Mouse (Mus musculus) left cerebral cortex, adult 18-20 months (tissue): ENCODE results near the gene B4galnt4. TPM values are rescaled to one million over a fixed set of nuclear protein-coding genes. Genes with fewer than 3 reads are reported as not detected.
A peak's percentile ranks its signal among the peaks of the same experiment; 100 is the strongest.

ENCODE experiments used
- DNase-seq, 2 experiments: peaks; one replicate each; pipeline ENCODE4 v3.0.0; 2021 to 2022; ENCODE audit warnings: low spot score in 2 of 2, mixed read lengths in 1 of 2
- total RNA-seq, 2 experiments: library from RNA; stranded (reverse); gene quantifications; 2 replicates each; pipeline ENCODE4 v1.2.3; 2021

Gene B4galnt4
- total RNA-seq, 2 experiments from 2014 or later: 85.9 to 86.1 TPM

DNA sequence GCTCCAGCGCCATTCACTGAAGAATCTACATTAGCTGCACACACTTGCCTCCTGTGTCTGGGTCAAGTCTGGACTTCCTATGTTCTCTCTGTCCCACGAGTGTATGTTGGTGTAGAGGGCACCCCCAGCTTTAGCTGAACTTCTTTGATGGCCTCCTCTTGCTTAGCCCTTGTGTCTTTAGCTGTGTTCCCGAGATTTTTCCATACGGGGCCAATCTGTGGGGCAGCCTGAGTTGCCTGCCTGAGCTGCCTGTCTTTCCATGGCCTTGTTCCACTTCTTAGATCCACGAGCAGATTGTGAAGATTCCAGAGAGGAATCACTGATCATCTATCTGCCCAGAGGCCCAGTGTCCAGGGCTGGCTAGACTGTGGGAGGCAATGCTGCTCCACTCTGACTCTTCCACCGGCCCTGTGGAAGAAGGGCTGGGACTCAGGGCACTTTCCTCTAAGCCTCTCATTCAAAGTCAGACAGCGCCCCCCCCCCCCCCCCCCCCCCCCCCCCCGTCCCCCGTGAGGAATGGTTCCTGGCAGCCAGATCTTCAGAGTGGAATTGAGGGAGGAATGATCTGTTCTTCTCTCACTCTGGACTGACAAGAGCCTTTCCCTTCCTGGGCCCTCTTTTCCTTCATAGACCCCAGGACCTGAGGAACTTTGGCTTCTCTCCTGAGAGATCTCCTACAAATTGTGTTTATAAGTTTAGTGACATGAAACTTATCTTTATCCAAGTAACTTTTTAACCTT is 19.9 kb upstream of the B4galnt4 start:
- DNase-seq: no peak

DNA sequence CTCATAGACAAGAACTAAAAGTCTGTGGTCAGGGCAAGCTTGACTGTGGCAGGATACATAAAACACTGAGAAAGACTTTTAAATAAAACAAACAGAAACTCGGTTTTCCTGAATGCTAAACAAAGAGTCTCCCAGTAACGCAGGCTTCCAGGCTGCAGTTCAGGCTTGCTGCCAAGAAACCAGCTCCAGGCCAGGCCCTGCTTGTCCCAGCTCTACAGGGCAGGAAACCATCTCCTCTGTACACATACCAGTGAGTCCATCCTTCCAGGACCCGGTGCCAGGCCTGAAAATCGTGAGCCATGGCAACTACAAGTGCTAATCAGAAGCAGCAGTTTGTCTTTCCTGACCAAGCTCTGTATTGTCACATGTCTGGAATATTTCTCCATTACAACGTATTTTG is 19.2 kb upstream of the B4galnt4 start:
- no peak for DNase-seq

DNA sequence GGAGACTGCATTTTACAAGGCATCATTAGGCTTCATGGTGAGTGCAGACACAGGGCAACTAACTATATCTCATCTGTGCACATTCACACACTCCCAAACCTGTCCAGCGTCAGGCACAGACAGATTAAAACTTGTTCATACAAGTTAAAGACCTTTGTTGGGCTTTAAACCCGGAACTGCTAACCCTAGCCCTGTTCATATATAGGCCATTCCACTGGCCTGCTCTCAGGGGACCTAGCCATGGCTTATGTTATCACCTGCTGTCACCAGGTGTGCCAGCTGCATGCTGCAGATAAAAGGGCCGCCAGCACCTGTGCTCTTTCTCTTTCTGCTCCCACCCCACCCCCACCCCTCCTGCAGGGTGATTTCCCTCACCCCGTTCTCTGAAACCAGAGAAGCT is 18.4 kb upstream of the B4galnt4 start:
- no peak for DNase-seq

GRCm38 (mm10) chr7:141046931-141047580 is 13.8 kb upstream of the B4galnt4 start:
- no peak for DNase-seq

- DNase-seq: peak; percentile 65 to 76
Measured at GRCm38 (mm10) chr7:141047581-141048225, 13.2 kb upstream of the B4galnt4 start.

GRCm38 (mm10) chr7:141048226-141049218 is 12.4 kb upstream of the B4galnt4 start:
- DNase-seq: peak; percentile 90 to 94

DNA sequence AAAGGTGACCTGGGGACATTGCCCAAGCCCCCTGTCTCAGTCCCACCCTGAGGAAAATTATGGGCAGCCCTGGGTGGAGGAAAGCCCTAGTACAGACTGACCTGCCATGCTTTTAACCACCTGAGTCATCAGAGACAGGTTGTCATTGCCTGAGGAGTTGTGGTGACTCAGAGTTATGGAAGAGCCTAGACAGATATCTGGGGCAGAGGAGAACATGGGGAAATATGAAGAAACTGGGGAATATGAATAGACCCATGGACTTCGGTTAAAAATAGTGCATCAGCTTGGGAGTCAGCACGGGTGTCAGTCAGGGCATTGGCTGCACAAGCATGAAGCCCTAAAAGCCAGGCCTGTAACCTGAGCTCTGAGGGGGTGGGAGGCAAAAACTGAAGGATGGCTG is 11.6 kb upstream of the B4galnt4 start:
- no peak for DNase-seq

- no peak for DNase-seq
Measured at GRCm38 (mm10) chr7:141051060-141051685, 9.7 kb upstream of the B4galnt4 start.

DNA sequence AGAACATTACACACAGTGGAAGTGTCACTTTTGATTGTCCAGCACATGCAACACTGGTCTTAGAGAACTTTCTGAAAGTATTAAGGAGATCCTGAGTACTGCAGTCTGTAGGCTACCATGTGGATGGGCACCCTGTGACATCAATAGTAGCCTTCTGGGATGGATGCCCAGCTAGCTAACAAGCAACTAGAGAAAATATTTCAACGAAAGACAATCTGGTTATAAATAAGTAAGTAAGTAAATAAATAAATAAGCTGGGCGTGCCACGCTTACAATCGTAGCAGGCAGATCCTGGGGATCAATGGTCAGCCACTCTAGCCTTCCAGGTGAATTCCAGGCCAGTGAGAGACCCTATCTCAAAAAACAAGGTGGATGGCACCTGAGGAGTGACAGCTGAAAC is 8.9 kb upstream of the B4galnt4 start:
- DNase-seq: no peak

DNA sequence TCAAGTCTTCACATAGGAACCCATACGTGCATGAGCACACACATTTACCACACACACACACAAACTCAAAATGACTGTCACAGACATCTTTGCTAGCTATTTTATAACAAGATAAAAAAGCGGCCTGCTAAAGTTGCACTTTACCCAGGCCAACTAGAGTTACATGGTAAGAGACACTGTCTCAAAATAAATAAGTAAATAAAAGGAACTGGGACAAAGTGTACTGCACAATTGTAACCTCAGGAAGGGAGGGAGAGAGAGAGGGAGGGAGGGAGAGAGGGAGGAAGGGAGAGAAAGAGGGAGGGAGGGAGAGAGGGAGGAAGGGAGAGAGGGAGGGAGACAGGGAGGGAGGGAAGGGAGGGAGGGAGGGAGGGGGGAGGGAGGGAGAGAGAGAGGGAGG is 8.5 kb upstream of the B4galnt4 start:
- DNase-seq: no peak

DNA sequence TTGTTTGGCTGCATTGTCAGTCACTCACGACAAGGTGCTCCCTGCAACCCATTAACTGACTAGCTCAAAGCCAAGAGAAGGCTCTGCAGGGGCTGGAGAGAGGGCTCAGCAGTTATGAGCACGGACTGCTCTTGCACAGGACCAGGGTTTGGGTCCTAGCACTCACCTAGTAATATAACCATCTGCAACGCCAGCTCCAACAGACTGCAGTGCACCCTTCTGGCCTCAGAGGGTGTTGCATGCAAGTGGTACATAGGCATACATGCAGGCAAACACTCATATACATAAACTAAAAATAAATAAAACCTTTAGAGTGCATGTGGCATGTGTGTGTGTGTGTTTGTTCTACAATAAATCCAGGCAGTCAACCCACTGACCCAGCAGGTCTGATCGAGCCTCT is 5.1 kb upstream of the B4galnt4 start:
- no peak for DNase-seq

GRCm38 (mm10) chr7:141056976-141057375 is 3.9 kb upstream of the B4galnt4 start:
- DNase-seq: no peak

DNA sequence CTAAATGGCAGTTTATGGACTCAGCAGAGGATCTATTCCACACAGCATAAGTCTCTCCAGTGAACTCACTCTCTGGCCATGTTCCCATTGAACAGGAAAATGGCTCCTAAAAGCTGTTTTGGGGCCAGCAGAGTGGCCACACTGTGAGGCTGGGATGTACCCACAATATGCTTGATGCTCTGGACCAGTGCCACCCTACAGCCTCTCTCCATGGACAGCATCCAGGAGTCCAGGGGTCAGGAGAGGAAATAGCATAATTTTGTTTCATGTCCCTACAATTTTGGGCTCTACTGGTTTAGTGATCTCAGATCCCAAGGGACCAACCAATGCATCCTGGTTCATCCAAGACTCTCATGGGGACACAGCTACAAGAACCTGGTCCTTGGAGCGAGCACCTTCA is 3.4 kb upstream of the B4galnt4 start:
- DNase-seq: no peak

- no peak for DNase-seq
Measured at GRCm38 (mm10) chr7:141058601-141059341, 2.1 kb upstream of the B4galnt4 start.

- no peak for DNase-seq
Measured at GRCm38 (mm10) chr7:141059929-141060328, 975 bp upstream of the B4galnt4 start.

GRCm38 (mm10) chr7:141061269-141061692 is 377 bp downstream of the B4galnt4 start:
- DNase-seq: no peak

- no peak for DNase-seq
Measured at GRCm38 (mm10) chr7:141062525-141062924, 1.6 kb downstream of the B4galnt4 start.

- no peak for DNase-seq
Measured at GRCm38 (mm10) chr7:141063353-141063752, 2.4 kb downstream of the B4galnt4 start.

DNA sequence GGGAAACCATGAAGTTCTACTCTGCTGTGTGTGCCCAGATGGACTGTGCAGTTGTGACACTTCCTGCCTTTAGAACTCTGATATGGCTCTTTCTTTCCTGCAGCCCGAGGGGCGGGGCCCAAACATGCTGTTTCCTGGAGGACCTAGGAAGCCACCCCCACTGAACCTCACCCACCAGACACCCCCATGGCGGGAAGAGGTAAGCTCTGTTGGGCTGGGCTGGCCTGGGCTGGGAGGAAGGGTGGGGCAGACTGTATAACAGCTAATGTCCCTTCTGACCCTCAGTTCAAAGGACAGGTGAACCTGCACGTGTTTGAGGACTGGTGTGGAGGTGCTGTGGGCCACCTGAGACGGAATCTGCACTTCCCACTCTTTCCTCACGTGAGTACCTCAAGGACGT is 3.3 kb downstream of the B4galnt4 start:
- no peak for DNase-seq

DNA sequence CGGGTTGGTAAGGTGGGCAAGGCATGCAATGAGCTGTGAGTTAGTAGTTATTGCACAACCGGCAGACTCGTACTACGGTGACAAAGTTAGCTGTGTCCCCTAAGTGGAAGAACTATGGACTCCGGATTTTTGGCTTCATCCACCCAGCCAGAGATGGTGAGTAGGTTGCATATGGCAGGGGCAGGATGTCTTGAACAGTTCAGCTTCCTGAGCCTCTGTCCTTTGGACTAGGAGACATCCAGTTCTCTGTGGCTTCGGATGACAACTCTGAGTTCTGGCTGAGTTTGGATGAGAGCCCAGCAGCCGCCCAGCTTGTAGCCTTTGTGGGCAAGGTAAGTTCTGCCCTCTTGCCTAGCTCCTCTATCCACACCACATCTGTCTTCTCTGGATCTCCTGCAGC is 3.7 kb downstream of the B4galnt4 start:
- no peak for DNase-seq
